Mouse (Mus musculus): ENCODE measurements around the gene Zfp503. TPM values are rescaled to one million over a fixed set of nuclear protein-coding genes. Genes with fewer than 3 reads are reported as not detected.

Zfp503 gene
- polyA plus RNA-seq, 1 experiment: 26.3 TPM

- peak; percentile 12 for DNase-seq (ENCODE audit: low read depth)
Observed at GRCm38 (mm10) chr14:21992321-21992885, 3.0 kb upstream of the Zfp503 start.

GRCm38 (mm10) chr14:21991856-21992255 is 2.5 kb upstream of the Zfp503 start:
- DNase-seq (ENCODE audit: low read depth): peak; percentile 48
- no peak for TF ChIP-seq POLR2A (IDR thresholded peaks at IDR 0.05; ENCODE audit: borderline replicate concordance, extremely low read depth, insufficient read depth, insufficient read length, poor library complexity, severe bottlenecking)
- TF ChIP-seq CTCF (IDR thresholded peaks at IDR 0.05; ENCODE audit: borderline replicate concordance, extremely low read depth, insufficient read depth, insufficient read length): no peak

More at GRCm38 (mm10) chr14:21992321-21992885, 3.0 kb upstream of the Zfp503 start:
- TF ChIP-seq POLR2A (IDR thresholded peaks at IDR 0.05; ENCODE audit: borderline replicate concordance, extremely low read depth, insufficient read depth, insufficient read length, poor library complexity, severe bottlenecking) (no peak), CTCF (IDR thresholded peaks at IDR 0.05; ENCODE audit: borderline replicate concordance, extremely low read depth, insufficient read depth, insufficient read length) (no peak)

- peak; percentile 84 for DNase-seq (ENCODE audit: low read depth)
- no peak for TF ChIP-seq CTCF (IDR thresholded peaks at IDR 0.05; ENCODE audit: borderline replicate concordance, extremely low read depth, insufficient read depth, insufficient read length)
- TF ChIP-seq POLR2A (IDR thresholded peaks at IDR 0.05; ENCODE audit: borderline replicate concordance, extremely low read depth, insufficient read depth, insufficient read length, poor library complexity, severe bottlenecking): no peak
Observed at GRCm38 (mm10) chr14:21991251-21991780, 1.9 kb upstream of the Zfp503 start.

- DNase-seq (ENCODE audit: low read depth): peak; percentile 60
- TF ChIP-seq CTCF (IDR thresholded peaks at IDR 0.05; ENCODE audit: borderline replicate concordance, extremely low read depth, insufficient read depth, insufficient read length) (no peak), POLR2A (IDR thresholded peaks at IDR 0.05; ENCODE audit: borderline replicate concordance, extremely low read depth, insufficient read depth, insufficient read length, poor library complexity, severe bottlenecking) (no peak)
Observed at GRCm38 (mm10) chr14:21990321-21991021, 1.1 kb upstream of the Zfp503 start.

- no peak for TF ChIP-seq POLR2A (IDR thresholded peaks at IDR 0.05; ENCODE audit: borderline replicate concordance, extremely low read depth, insufficient read depth, insufficient read length, poor library complexity, severe bottlenecking)
- peak; percentile 53 for DNase-seq (ENCODE audit: low read depth)
Observed at GRCm38 (mm10) chr14:21988577-21989290, 667 bp downstream of the Zfp503 start.

GRCm38 (mm10) chr14:21987660-21988576 is 1.5 kb downstream of the Zfp503 start:
- DNase-seq (ENCODE audit: low read depth): peak; percentile 99
- no peak for TF ChIP-seq CTCF (IDR thresholded peaks at IDR 0.05; ENCODE audit: borderline replicate concordance, extremely low read depth, insufficient read depth, insufficient read length)
- peak; percentile 77 for TF ChIP-seq POLR2A (IDR thresholded peaks at IDR 0.05; ENCODE audit: borderline replicate concordance, extremely low read depth, insufficient read depth, insufficient read length, poor library complexity, severe bottlenecking)

DNA sequence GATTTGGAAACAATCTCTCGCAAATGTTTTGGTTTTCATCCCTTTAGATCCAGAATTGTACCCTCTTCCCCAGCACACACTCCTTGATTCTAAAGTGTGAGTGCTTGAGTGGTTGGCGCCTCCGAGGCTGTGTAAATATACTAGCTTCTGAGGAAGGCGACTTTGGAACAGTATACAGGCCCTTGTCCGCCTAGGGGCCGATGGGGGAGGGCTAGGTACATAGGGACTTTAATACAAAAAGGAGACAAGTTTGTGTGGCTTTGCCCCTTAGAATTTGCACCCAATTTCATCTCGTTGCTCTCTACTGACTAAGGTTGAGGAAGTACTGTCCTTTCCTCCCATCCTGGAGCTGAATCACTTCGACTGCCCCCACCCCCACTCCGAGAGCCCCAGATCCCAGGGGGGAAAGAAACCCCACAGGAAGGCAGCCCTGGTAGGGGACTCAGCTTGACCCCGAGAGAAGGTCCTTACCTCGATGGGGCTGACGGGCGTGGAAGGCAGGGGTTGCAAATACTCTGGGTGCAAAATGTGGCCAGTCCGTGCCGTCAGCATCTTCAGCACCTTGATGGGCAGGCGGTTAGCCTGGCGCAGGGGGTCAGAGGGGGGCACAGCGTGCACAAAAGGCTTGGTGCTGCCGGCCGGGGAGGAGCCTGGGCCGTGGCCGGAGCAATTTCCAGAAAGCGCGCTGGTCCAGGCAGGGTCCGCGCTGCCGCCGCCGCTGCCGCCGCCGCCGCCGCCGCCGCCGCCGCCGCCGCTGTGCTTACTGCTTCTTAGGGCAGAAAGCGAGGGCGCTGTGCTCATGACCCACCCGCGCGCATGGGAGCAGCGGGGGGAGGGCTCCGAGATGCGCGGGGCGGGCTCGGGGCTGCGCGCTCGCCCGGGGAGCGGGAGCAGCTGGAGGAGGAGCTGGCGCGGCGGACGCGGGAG is 2.4 kb downstream of the Zfp503 start:
- peak; percentile 52 for DNase-seq (ENCODE audit: low read depth)
- TF ChIP-seq POLR2A (IDR thresholded peaks at IDR 0.05; ENCODE audit: borderline replicate concordance, extremely low read depth, insufficient read depth, insufficient read length, poor library complexity, severe bottlenecking) (no peak), CTCF (IDR thresholded peaks at IDR 0.05; ENCODE audit: borderline replicate concordance, extremely low read depth, insufficient read depth, insufficient read length) (no peak)

DNA sequence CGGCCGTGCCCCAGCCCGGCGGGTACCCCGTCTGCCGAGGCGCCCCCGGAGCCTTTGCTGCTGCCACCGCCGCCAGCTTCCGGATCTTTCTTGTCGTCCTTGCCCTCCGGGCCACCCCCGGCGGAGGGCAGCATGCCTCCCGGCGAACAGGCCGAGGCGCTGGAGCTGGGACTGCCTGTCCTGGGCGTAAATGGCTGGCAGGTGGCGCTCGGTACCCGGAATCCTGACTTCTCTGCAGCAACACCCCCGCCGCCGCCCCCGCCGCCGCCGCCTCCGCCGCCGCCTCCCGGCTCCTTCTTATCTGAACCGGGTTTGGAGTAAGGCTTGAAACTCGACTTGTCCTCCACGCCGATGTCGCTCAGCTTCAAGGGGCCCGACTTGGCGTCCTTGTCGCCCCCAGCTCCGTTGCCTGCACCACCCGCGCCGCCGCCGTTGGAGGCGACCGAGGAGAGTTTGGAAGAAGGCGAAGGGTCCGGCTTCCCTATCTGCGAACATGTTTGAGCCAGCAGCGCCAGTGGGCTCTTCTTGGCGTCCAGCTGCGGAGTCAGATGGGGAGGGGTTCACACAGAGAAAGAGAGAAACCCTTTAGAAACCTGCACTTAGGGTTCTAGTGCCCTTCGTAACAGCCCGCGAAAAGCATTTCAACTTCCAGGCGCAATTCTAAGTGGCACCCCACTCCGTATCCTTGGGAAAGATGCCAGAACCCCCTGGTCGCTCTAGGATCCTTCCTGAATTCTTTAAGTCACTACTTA is 3.2 kb downstream of the Zfp503 start:
- TF ChIP-seq POLR2A (IDR thresholded peaks at IDR 0.05; ENCODE audit: borderline replicate concordance, extremely low read depth, insufficient read depth, insufficient read length, poor library complexity, severe bottlenecking): no peak
- peak; percentile 62 for TF ChIP-seq CTCF (IDR thresholded peaks at IDR 0.05; ENCODE audit: borderline replicate concordance, extremely low read depth, insufficient read depth, insufficient read length)
- peak; percentile 93 for DNase-seq (ENCODE audit: low read depth)

- DNase-seq (ENCODE audit: low read depth): peak; percentile 42
- TF ChIP-seq POLR2A (IDR thresholded peaks at IDR 0.05; ENCODE audit: borderline replicate concordance, extremely low read depth, insufficient read depth, insufficient read length, poor library complexity, severe bottlenecking) (no peak), CTCF (IDR thresholded peaks at IDR 0.05; ENCODE audit: borderline replicate concordance, extremely low read depth, insufficient read depth, insufficient read length) (no peak)
Observed at GRCm38 (mm10) chr14:21985426-21985931, 3.9 kb downstream of the Zfp503 start.
